Mouse (Mus musculus): Measurements from ENCODE around the gene Acot11. TPM values are rescaled to one million over a fixed set of nuclear protein-coding genes. Genes with fewer than 3 reads are reported as not detected.

Acot11 gene
- polyA plus RNA-seq, 1 experiment from 2014 or later, result 2.4 TPM

GRCm38 (mm10) chr4:106837425-106837824 lies 32.6 kb upstream of the Acot11 start:
- peak overlapping the region; percentile 99 for H3K4me2 ChIP-seq
- 4% methylated on average over 9 of the region's 9 CpGs for WGBS
- H3K4me1 ChIP-seq (replicated peaks), result peaks cover 53% of the 10 kb centered on the region
- no peak for ATAC-seq (ENCODE audit: low FRiP score, low read depth)
- peak overlapping the region; percentile 27 for H3K4me3 ChIP-seq
- no peaks in the 10 kb centered on the region for H3K9me3 ChIP-seq
- H3K27me3 ChIP-seq, result no peaks in the 10 kb centered on the region
- H3K36me3 ChIP-seq, result no peaks in the 10 kb centered on the region
- H3K27ac ChIP-seq (replicated peaks), result peak overlapping the region; percentile 99
- H3K9ac ChIP-seq, result peak overlapping the region; percentile 48

DNA sequence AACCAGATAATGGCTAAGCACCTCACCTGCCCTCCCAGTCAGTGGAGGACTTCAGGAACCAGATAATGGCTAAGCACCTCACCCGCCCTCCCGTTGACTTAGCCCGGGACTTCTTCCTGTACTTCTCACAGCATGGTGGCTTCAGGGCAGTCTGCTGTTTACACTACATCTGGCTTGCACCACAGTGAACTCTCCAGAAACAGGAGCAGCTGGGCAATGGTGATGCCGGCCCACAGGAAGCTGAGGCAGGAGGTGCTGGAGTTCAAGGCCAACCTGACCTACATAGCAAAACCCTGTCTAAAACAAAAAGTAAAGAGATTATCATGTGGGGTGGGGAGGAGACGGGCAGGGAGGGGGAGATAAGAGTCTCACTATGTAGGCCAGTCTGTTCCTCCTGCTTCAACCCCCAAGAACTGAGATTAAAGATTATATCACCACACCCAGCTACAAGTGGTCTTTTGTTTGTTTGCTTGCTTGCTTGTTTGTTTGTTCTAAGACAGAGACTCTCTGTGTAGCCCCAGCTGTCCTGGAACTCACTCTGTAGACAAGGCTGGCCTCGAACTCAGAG lies 25.8 kb upstream of the Acot11 start:
- H3K27ac ChIP-seq (replicated peaks), result no peak overlapping the region
- WGBS, result 76% methylated on average over 6 of the region's 6 CpGs
- peaks cover 31% of the 10 kb centered on the region for H3K4me1 ChIP-seq (replicated peaks)
- H3K36me3 ChIP-seq, result no peaks in the 10 kb centered on the region
- no peak overlapping the region for H3K4me3 ChIP-seq
- H3K9ac ChIP-seq, result no peak overlapping the region
- no peaks in the 10 kb centered on the region for H3K27me3 ChIP-seq
- no peak overlapping the region for H3K4me2 ChIP-seq
- ATAC-seq (ENCODE audit: low FRiP score, low read depth), result no peak
- no peaks in the 10 kb centered on the region for H3K9me3 ChIP-seq

DNA sequence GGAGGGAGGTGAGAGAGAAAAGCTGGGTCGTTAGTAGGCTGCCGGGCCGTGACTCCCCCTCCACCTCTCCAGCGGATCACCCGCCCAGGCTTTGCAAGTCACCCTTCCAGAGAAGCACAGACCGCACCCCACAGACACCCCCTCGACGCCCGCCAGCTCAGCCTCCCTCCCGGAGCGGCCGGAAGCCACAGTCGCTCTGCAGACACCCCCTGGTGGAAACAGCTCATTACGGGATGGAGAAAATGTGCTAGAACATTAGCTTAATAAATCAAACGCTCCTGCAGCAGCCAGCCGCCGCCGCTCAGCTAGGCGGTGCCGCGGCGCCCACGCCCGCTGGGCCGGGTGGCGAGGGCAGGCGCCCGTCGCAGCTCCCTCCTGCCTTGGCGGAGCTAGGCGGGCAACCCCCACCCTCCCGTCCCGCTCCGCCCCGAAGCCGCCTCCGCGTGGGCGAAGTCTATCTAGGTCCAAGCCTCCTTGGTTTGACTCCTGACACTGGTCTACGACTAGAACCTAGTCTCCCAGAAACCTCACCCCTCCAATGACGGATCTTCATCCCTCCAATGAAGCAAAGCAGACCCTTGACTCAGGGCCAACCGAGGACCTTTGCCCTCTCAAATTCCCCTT lies 23.1 kb upstream of the Acot11 start:
- H3K4me1 ChIP-seq (replicated peaks), result peaks cover 37% of the 10 kb centered on the region
- H3K27me3 ChIP-seq, result no peaks in the 10 kb centered on the region
- no peaks in the 10 kb centered on the region for H3K36me3 ChIP-seq
- peak overlapping the region; percentile 84 for H3K4me2 ChIP-seq
- peak overlapping the region; percentile 50 for H3K9ac ChIP-seq
- H3K27ac ChIP-seq (replicated peaks), result peak overlapping the region; percentile 56
- under 1% methylated on average over 42 of the region's 42 CpGs for WGBS
- peak; percentile 73 for ATAC-seq (ENCODE audit: low FRiP score, low read depth)
- H3K4me3 ChIP-seq, result peak overlapping the region; percentile 37
- no peaks in the 10 kb centered on the region for H3K9me3 ChIP-seq

GRCm38 (mm10) chr4:106825229-106825628 lies 20.4 kb upstream of the Acot11 start:
- no peak overlapping the region for H3K9ac ChIP-seq
- ATAC-seq (ENCODE audit: low FRiP score, low read depth), result no peak
- H3K27ac ChIP-seq (replicated peaks), result no peak overlapping the region
- H3K9me3 ChIP-seq, result no peaks in the 10 kb centered on the region
- WGBS, result 50% methylated on average over 5 of the region's 5 CpGs
- H3K4me1 ChIP-seq (replicated peaks), result peaks cover 37% of the 10 kb centered on the region
- no peaks in the 10 kb centered on the region for H3K27me3 ChIP-seq
- H3K4me2 ChIP-seq, result no peak overlapping the region
- no peaks in the 10 kb centered on the region for H3K36me3 ChIP-seq
- no peak overlapping the region for H3K4me3 ChIP-seq

DNA sequence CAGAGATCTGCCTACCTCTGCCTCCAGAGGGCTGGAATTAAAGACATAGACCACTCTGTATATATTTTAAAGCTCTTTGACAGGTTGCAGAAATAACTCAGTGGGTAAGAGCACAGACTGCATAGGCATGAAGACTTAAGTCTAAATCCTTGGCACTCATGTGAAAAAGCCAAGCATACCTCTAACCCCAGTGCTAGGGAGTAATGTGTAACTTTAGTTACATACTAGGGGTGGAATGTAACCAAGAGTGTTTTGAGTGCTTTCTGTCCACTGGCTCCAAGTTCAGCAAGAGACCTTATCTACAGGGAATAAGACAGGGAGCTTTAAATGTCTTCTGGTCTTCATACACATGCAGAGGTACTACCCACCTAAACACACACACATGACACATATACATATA lies 14.6 kb upstream of the Acot11 start:
- no peaks in the 10 kb centered on the region for H3K9me3 ChIP-seq
- H3K36me3 ChIP-seq, result no peaks in the 10 kb centered on the region
- no peak overlapping the region for H3K27ac ChIP-seq (replicated peaks)
- H3K27me3 ChIP-seq, result no peaks in the 10 kb centered on the region
- no peak for ATAC-seq (ENCODE audit: low FRiP score, low read depth)
- no peak overlapping the region for H3K9ac ChIP-seq
- no peak overlapping the region for H3K4me2 ChIP-seq
- H3K4me1 ChIP-seq (replicated peaks), result peaks cover 14% of the 10 kb centered on the region
- H3K4me3 ChIP-seq, result no peak overlapping the region

GRCm38 (mm10) chr4:106818332-106818731 lies 13.5 kb upstream of the Acot11 start:
- Histone ChIP-seq H3K4me1 (replicated peaks) (peaks cover 14% of the 10 kb centered on the region), H3K4me2 (no peak overlapping the region), H3K9ac (no peak overlapping the region), H3K27me3 (no peaks in the 10 kb centered on the region), H3K4me3 (no peak overlapping the region), H3K27ac (replicated peaks) (no peak overlapping the region), H3K9me3 (no peaks in the 10 kb centered on the region), H3K36me3 (no peaks in the 10 kb centered on the region)
- ATAC-seq (ENCODE audit: low FRiP score, low read depth), result no peak
- WGBS, result 73% methylated on average over 6 of the region's 6 CpGs

GRCm38 (mm10) chr4:106817017-106817416 lies 12.2 kb upstream of the Acot11 start:
- Histone ChIP-seq H3K36me3 (no peaks in the 10 kb centered on the region), H3K4me2 (no peak overlapping the region), H3K4me1 (replicated peaks) (peaks cover 14% of the 10 kb centered on the region), H3K27ac (replicated peaks) (no peak overlapping the region), H3K9me3 (no peaks in the 10 kb centered on the region), H3K9ac (no peak overlapping the region), H3K27me3 (no peaks in the 10 kb centered on the region), H3K4me3 (no peak overlapping the region)
- no peak for ATAC-seq (ENCODE audit: low FRiP score, low read depth)
- 95% methylated on average over 4 of the region's 4 CpGs for WGBS

DNA sequence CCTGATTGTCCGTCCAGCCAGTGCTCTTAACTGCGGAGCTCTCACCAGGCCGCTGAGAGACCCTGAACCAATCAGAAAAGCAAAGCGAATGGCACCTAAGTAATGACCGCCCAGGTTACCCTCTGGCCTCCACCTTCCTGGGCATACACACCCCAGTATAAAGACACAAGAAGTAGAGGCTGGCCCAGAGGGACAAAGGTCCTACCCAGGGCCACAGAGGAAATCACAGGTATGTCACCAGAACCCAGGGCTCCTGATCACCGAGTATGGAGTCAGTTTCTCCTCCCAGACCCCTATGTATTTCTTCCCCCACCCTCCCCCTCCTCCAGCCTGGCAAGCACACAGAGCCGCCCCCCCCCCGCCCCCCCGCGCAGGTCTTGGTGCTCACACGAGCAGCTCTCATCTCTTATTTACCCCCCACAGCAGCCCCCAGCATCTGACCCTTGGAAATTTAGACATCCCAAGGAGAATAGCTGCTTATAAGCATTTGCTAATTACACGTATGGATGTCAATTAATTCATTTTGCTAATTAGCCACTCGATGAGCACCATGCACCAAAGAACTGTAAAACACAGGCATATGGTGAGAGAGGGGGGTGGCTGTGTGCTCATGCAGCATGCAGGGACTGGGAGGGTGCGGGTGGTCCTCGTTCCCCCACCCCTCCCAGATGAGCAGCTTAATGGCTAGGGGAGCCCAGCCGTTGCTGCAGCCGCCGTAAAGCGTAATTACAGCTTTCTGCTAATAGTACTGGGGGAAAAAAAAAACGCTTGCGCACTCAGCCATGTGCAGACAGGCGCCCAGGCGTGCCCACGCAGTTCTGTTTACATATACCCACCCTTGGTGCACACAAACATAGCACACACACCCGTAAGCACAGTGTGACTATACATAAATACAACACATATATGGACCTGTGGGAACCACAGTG lies 10.9 kb upstream of the Acot11 start:
- H3K9me3 ChIP-seq, result no peaks in the 10 kb centered on the region
- peak; percentile 90 for ATAC-seq (ENCODE audit: low FRiP score, low read depth)
- no peaks in the 10 kb centered on the region for H3K27me3 ChIP-seq
- H3K36me3 ChIP-seq, result no peaks in the 10 kb centered on the region
- H3K9ac ChIP-seq, result no peak overlapping the region
- H3K4me1 ChIP-seq (replicated peaks), result peaks cover 14% of the 10 kb centered on the region
- WGBS, result 41% methylated on average over 24 of the region's 25 CpGs
- H3K4me3 ChIP-seq, result no peak overlapping the region
- peak overlapping the region; percentile 40 for H3K4me2 ChIP-seq
- peak overlapping the region; percentile 33 for H3K27ac ChIP-seq (replicated peaks)

- Histone ChIP-seq H3K4me1 (replicated peaks) (peaks cover 10% of the 10 kb centered on the region), H3K4me3 (no peak overlapping the region), H3K9ac (no peak overlapping the region), H3K4me2 (no peak overlapping the region), H3K27me3 (no peaks in the 10 kb centered on the region), H3K36me3 (no peaks in the 10 kb centered on the region), H3K27ac (replicated peaks) (no peak overlapping the region), H3K9me3 (no peaks in the 10 kb centered on the region)
- ATAC-seq (ENCODE audit: low FRiP score, low read depth), result no peak
- 95% methylated on average over 8 of the region's 8 CpGs for WGBS
Observed at GRCm38 (mm10) chr4:106811162-106811561, 6.4 kb upstream of the Acot11 start.

DNA sequence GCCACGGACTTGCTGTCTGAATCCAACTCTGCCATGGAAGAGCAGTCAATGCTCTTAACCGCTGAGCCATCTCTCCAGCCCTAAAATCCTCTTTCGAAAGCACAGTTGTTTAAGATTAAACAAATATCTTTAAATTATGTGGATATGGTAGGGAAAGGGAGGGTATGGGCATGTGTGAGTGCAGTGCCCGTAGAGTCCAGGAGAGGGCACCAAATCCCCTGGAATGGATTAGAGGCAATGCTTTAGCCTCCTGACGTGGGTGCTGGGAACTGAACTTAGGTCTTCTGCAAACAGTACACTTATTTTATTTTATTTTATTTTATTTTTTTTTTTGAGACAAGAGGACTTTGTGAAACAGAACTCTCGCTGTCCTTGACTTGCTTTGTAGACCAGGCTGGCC lies 5.2 kb upstream of the Acot11 start:
- H3K4me2 ChIP-seq, result no peak overlapping the region
- no peak overlapping the region for H3K9ac ChIP-seq
- no peak for ATAC-seq (ENCODE audit: low FRiP score, low read depth)

DNA sequence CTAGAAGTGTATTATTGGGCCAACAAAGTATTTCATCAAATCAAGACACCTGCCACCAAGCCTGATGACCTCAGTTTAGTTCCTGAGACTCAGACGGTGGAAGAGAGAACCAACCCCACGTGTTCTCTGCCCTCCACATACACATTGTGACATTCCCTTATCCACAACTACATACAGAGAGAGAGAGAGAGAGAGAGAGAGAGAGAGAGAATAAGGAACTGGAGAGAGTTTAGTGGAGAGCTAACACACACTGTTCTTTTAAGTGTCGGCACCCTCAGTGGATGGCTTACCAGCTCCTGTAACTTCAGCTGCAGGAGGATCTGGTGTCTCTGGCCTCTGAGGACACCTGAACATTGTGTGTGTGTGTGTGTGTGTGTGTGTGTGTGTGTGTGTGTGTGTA lies 2.5 kb upstream of the Acot11 start:
- no peak overlapping the region for H3K4me3 ChIP-seq
- no peaks in the 10 kb centered on the region for H3K9me3 ChIP-seq
- 86% methylated on average over 3 of the region's 3 CpGs for WGBS
- peaks cover 7% of the 10 kb centered on the region for H3K4me1 ChIP-seq (replicated peaks)
- no peak for ATAC-seq (ENCODE audit: low FRiP score, low read depth)
- no peak overlapping the region for H3K9ac ChIP-seq
- H3K4me2 ChIP-seq, result no peak overlapping the region
- H3K27me3 ChIP-seq, result peaks cover 7% of the 10 kb centered on the region; the same call in 1 of the 2 replicates
- no peaks in the 10 kb centered on the region for H3K36me3 ChIP-seq
- no peak overlapping the region for H3K27ac ChIP-seq (replicated peaks)

More for the DNA sequence above, 5.2 kb upstream of the Acot11 start:
- 82% methylated on average over 6 of the region's 6 CpGs for WGBS
- Histone ChIP-seq H3K4me3 (no peak overlapping the region), H3K27ac (replicated peaks) (no peak overlapping the region), H3K9me3 (no peaks in the 10 kb centered on the region), H3K4me1 (replicated peaks) (peaks cover under 1% of the 10 kb centered on the region), H3K27me3 (no peaks in the 10 kb centered on the region), H3K36me3 (no peaks in the 10 kb centered on the region)

DNA sequence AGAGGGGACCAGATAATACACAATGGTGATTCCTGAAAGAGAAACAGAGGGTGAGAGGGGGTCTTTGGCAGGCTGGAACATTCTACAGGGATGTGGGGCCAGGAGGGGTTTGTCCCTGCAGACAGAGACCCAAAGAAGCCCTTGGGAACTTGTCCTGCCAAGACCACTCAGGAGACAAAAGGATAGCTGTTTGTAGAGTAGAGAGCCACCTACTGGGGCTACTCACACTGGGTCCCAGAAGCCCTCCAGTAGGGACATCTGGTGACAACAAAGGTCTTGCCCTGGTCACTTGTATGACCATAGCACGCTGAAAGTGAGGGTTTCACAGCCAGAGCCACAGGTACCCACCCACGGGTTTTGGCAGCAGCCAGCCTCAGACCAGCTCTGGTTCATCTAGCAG lies 1.1 kb upstream of the Acot11 start:
- H3K4me3 ChIP-seq, result no peak overlapping the region
- peaks cover 7% of the 10 kb centered on the region; the same call in 1 of the 2 replicates for H3K27me3 ChIP-seq
- no peak overlapping the region for H3K4me2 ChIP-seq
- 54% methylated on average over 2 of the region's 2 CpGs for WGBS
- H3K9me3 ChIP-seq, result no peaks in the 10 kb centered on the region
- no peaks in the 10 kb centered on the region for H3K36me3 ChIP-seq
- ATAC-seq (ENCODE audit: low FRiP score, low read depth), result no peak
- H3K4me1 ChIP-seq (replicated peaks), result peaks cover 7% of the 10 kb centered on the region
- H3K27ac ChIP-seq (replicated peaks), result no peak overlapping the region
- no peak overlapping the region for H3K9ac ChIP-seq

Data from hindbrain, embryonic 15.5 days (tissue).